Mouse (Mus musculus) thymus, postnatal 36 days (tissue): ENCODE results near the gene Tctn1.

ENCODE experiments used
- DNase-seq, 2 experiments: peaks; one replicate each; pipeline ENCODE4 v3.0.0; 2022; ENCODE audit warnings: mixed read lengths in 2 of 2

Gene Tctn1

DNA sequence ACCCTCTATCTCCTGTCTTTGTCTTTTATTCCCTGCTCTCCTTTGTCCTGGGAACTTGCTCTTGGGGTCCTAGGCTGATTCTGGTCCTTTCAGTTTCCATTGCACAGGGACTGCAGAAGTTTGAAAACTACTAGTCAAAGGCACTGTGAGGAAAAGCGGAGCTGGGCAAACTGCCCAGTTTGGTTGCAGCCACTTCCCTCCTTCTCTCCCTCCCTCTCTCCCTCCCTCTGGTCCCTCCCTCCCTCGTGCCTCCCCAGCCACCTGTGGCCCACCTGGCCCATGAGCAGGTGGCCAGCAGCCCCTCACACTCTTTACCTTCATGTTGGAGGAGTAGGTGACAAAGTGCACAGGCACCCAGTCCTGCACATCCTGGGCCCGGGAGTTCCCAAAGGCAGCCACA, 19.1 kb downstream of the Tctn1 start:
- no peak for DNase-seq

GRCm38 (mm10) chr5:122243781-122244523, 20.3 kb downstream of the Tctn1 start:
- DNase-seq = no peak

- DNase-seq = no peak
These were observed 21.6 kb downstream of the Tctn1 start for GRCm38 (mm10) chr5:122242521-122243123.

GRCm38 (mm10) chr5:122240989-122241388, 23.3 kb downstream of the Tctn1 start:
- no peak for DNase-seq

DNA sequence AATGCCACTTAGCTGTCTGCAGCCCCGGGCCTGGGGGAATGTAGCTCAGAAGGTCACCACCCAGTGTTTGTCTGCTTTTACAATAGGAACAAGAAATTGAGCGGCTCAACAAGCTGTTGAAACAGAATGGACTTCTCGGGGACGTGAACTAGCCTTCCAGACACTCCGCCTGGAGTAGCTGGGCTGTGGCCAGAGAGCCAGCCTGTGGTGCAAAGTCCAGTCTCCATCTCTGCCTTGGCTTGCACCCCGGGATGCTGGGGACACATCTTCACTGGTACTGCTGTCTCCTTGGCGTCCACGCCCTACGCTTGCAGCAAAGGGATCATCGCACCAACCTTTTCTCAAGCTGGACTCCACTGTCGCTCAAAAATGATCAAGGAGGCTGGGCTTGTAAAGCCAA, 23.7 kb downstream of the Tctn1 start:
- no peak for DNase-seq

DNA sequence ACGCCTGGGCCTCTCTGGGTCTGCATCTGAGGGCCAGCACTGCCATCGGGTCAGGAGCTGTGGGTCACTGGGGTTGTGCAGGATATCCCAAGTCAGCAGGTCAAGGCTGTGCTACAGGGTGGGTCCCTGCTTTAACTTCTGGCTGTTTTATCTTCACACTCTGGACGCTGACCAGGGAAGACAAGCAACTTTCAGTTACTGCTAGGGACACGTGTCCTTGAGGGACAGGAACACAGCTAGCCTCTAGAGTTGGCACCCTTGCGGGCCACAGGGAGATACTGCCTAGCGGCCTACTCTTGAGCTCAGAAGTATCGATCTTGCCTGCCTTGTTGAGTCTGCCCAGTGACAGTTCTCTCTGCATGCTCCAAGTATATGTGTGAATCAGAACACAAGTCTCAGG, 24.6 kb downstream of the Tctn1 start:
- no peak for DNase-seq

- no peak for DNase-seq
These were observed 27.1 kb downstream of the Tctn1 start for GRCm38 (mm10) chr5:122237200-122237599.

DNA sequence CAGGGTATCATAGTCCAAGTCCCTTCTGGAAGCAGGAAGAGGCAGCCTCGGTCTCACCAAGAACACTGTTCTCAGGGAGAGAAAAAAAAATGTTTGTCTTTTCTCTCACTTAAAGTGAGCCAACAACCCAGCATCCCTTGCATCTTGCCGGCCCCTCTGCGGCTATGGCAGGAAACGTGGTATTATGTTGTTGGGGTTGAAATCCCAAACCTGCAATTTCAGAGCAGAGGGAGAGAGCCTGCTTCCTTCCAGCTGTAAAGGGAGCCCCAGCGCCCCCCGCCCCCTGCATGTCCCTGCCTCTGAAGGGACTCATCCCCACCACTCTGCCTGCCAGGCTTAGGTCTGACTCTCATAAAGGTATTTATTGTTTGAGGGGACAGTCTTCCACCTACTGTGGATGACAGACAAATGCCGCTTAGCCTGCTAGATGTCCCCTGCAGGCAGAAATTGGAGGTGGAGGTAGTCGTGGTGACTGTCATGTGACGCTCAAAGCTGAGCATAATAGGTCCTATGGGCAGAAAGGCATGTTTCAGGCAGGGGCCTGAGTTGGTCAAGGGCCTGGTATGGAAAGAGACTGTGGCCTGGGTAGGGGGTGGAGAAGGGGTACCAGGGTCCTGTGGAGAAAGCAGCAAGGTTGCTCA, 28.9 kb downstream of the Tctn1 start:
- DNase-seq = peak; percentile 72 to 80

GRCm38 (mm10) chr5:122234319-122235195, 29.7 kb downstream of the Tctn1 start:
- DNase-seq = peak; percentile 59 to 74

GRCm38 (mm10) chr5:122233695-122234094, 30.6 kb downstream of the Tctn1 start:
- peak; percentile 36 to 52 for DNase-seq

DNA sequence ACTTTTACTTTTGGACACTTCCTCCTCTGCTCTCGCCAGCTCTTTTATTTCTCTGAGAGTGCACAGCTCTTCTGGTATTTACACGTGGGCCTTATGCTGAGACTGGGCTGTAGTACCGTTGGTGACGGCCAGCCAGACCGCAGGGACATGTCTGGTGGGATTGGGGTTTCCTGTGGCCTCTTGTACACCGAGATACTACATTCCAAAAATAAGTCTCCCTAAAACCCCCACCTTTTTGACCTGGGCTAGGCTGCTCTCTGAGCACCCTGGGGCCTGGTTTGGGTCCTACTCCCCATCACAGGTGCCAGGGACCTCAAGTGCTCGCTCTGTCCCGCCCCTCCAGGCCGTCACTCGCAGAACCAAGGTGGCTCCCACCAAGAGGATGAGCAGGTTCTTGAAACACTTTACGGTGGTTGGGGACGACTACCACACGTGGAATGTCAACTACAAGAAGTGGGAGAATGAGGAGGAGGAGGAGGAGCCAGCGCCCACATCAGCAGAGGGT, 31.1 kb downstream of the Tctn1 start:
- DNase-seq = peak; percentile 38 to 55

DNA sequence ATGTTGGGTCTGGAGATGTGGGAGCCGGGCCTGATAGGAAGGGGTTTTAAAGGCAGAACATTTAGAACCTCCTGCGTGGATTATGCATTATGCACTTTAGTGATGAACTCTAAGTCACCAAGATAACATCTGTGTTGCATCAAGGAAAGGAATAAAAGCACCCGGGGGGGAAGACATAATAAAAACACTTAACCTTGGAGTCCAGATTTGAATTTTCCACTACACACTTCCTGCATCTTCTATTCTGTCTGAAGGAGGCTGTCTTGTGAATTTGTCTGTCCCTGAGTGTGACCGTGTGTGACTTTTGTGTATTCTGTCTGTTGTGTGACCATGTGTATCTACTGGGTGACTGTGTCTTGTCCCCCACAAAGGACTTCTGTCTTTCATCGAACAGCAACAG, 32.3 kb downstream of the Tctn1 start:
- DNase-seq = no peak

DNA sequence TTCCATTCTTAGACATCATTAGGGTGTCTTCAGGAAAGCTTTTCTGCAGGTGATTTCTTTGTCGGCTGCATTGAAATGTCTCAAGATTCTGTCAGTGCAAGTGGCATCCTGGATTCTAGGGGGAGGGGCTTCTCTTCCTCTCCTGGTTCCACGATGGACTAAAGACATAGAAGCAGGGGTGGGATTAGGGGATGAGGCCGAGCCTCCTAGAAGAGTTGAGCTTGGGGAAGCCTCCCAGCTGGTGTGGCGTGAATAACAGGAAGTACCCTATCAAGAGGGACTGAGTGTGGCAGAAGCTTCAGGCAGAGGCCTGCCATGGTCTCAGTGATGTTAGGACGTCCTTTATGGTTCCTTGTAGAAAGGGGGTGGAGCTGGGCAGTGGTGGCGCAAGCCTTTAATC, 32.8 kb downstream of the Tctn1 start:
- no peak for DNase-seq

- DNase-seq = peak; percentile 34 to 44
These were observed 33.4 kb downstream of the Tctn1 start for GRCm38 (mm10) chr5:122230816-122231215.

DNA sequence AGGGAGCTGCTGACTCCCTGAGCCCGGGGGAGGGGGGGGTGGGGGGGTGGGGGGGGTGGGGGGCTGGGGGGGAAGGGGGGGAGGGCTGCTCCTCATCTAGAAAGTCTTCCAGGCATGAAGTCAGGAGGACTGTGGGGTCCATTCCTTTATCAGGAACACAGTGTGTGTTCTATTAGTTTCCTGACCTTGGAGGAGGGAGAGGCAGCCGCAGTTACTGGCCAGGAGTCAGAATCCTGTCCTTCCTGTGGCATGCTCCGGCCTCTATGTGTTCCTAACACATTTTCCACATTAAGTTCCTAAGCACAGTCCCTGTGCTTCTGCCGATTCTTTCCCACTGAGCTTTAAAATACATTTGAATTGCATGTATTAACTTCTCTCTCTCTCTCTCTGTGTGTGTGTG, 35.5 kb downstream of the Tctn1 start:
- DNase-seq = no peak

DNA sequence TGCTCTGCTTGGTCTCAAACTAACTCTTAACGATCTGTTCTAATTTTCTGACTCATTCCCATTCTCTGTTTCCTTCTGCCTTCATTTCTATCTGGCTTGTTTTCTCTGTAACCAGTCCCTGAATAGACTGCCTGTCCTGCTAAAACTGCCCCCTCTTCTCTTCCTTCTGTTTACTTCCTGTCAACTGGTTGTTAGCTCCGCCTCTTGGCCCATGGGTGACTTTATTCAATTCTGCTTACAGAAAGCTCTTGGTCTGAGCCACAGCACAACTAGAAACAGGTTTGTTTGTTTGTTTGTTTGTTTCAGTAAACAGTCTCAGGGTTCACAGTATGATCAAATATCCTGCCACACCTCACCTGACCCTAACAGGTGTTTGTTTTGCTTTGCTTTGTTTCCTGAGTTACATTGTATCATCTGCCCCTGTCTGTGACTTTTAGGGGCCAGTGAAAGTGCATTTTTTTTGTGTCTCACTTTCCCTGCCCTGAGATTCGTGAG, 35.9 kb downstream of the Tctn1 start:
- DNase-seq = no peak

- DNase-seq = no peak
These were observed 40.0 kb downstream of the Tctn1 start for GRCm38 (mm10) chr5:122224291-122224690.

GRCm38 (mm10) chr5:122221085-122221484, 43.2 kb downstream of the Tctn1 start:
- DNase-seq = no peak

GRCm38 (mm10) chr5:122219655-122220629, 44.3 kb downstream of the Tctn1 start:
- DNase-seq = peak; percentile 75 to 85

GRCm38 (mm10) chr5:122218928-122219327, 45.3 kb downstream of the Tctn1 start:
- DNase-seq = peak; percentile 41 to 52
